Mouse (Mus musculus): ENCODE measurements around the gene Etl4. TPM values are rescaled to one million over a fixed set of nuclear protein-coding genes. Genes with fewer than 3 reads are reported as not detected.

Gene Etl4
- polyA plus RNA-seq (2016; fragmentation: Nextera tagmentation; extraction: Ambion mirVana), result 12.3 and 14.6 TPM in 2 replicates

DNA sequence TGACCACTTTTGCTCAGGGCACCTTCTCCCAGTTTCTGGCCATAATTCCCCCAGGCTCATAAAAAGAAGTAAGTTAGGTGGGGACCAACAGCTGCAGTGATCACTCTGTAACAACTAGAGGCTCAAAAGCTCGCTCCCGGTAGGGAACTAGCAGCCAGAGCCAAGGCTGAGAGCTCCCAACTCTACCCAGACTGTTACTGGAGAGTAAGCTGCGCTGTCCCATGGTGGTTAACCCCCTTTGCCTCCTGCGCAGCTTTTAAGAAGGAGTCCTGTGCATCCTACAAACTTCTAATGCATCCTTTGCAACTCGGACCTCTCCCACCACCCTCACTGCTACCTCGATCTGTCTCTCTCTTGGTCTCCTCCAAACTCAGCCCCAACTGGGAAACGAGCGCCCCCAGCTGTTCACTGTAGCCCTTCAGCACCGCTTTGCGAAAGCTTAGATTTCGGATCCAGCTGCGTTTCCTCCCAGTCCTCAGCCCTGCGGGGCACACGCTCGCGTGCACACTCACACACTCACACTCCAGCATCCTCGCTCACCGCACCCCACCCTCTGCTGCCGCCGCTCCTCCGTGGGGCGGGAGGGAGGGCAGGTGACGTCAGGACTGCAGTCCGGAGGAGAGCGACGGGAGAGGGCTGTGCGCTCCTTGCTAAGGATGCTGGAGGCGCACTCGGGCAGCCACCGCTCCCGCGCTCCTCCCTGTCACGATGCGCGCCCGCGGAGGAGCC is at the start of gene Etl4:
Gene Etl4 (plus strand): TSS at position 610 of the 729 bp plus-strand sequence.
- Histone ChIP-seq H3K4me2 (peak within 1 kb of the TSS; percentile 95), H3K4me3 (peak within 1 kb of the TSS; percentile 48), H3K27me3 (replicated peaks) (peaks cover 50% of the 10 kb centered on the region), H3K9me3 (replicated peaks) (no peaks in the 10 kb centered on the region), H3K36me3 (no peaks in the 10 kb centered on the region), H3K4me1 (replicated peaks) (peaks cover 15% of the 10 kb centered on the region), H3K9ac (no peak within 1 kb of the TSS), H3K27ac (ENCODE audit: poor library complexity, severe bottlenecking) (no peak within 1 kb of the TSS)
- under 1% methylated on average over 36 of the region's 37 CpGs for WGBS
- peak; percentile 45; the same call in 1 of the 2 replicates for ATAC-seq (ENCODE audit: insufficient number of reproducible peaks, low FRiP score)

GRCm38 (mm10) chr2:19869167-19869566 is 40.4 kb upstream of the Etl4 start:
- H3K4me2 ChIP-seq, result no peak overlapping the region
- no peak overlapping the region for H3K27ac ChIP-seq (ENCODE audit: poor library complexity, severe bottlenecking)
- no peaks in the 10 kb centered on the region for H3K36me3 ChIP-seq
- no peaks in the 10 kb centered on the region for H3K9me3 ChIP-seq (replicated peaks)
- no peak overlapping the region for H3K4me3 ChIP-seq
- H3K9ac ChIP-seq, result no peak overlapping the region
- H3K4me1 ChIP-seq (replicated peaks), result no peaks in the 10 kb centered on the region
- H3K27me3 ChIP-seq (replicated peaks), result no peaks in the 10 kb centered on the region
- no peak for ATAC-seq (ENCODE audit: insufficient number of reproducible peaks, low FRiP score)

DNA sequence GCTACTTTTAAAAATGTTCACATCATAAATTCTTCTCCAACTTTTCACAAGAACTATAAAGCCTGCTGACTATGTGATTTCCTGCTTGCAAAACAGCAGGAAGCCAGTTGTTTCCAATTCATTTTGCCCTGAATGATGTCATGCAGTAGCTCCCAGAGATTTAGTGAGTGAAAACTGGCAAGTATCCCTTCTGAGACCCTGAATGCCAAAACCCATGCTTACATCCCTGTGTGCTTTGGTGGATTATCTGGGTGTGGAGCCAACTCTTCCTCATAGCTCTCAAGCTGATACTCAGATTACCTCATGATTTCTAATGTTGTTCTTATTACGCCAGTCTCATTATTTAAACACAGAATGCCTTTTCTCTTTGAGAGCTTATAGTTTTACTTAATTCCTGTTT is 37.7 kb upstream of the Etl4 start:
- H3K27me3 ChIP-seq (replicated peaks), result no peaks in the 10 kb centered on the region
- no peak overlapping the region for H3K4me3 ChIP-seq
- no peaks in the 10 kb centered on the region for H3K9me3 ChIP-seq (replicated peaks)
- H3K4me2 ChIP-seq, result no peak overlapping the region
- H3K36me3 ChIP-seq, result no peaks in the 10 kb centered on the region
- no peak for ATAC-seq (ENCODE audit: insufficient number of reproducible peaks, low FRiP score)
- H3K9ac ChIP-seq, result no peak overlapping the region
- H3K27ac ChIP-seq (ENCODE audit: poor library complexity, severe bottlenecking), result no peak overlapping the region
- WGBS, result 81% methylated on average over 1 of the region's 1 CpGs
- H3K4me1 ChIP-seq (replicated peaks), result no peaks in the 10 kb centered on the region

DNA sequence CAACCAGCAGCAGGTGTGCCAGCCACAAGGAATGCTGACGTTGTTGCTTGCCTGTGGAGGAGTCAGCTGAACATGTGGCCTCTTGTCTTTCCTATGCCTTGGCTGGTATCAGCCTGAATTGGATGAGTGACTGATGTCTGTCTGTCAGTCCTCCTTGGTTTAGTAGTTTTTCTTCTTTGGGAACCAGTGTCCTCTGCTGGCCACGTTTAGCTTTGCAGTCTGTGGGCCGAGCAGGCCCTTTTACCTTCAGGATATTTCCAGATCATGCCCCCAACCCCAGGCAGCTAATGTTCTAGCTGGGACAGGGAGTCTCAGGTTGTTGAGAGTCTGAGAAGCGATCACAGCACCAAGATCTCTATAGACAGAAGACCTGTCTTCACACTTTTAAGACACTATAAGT is 18.7 kb upstream of the Etl4 start:
- Histone ChIP-seq H3K4me3 (no peak overlapping the region), H3K4me1 (replicated peaks) (no peaks in the 10 kb centered on the region), H3K36me3 (no peaks in the 10 kb centered on the region), H3K9me3 (replicated peaks) (no peaks in the 10 kb centered on the region), H3K27me3 (replicated peaks) (no peaks in the 10 kb centered on the region), H3K27ac (ENCODE audit: poor library complexity, severe bottlenecking) (no peak overlapping the region), H3K4me2 (no peak overlapping the region), H3K9ac (no peak overlapping the region)
- ATAC-seq (ENCODE audit: insufficient number of reproducible peaks, low FRiP score), result no peak
- WGBS, result 34% methylated on average over 4 of the region's 4 CpGs

DNA sequence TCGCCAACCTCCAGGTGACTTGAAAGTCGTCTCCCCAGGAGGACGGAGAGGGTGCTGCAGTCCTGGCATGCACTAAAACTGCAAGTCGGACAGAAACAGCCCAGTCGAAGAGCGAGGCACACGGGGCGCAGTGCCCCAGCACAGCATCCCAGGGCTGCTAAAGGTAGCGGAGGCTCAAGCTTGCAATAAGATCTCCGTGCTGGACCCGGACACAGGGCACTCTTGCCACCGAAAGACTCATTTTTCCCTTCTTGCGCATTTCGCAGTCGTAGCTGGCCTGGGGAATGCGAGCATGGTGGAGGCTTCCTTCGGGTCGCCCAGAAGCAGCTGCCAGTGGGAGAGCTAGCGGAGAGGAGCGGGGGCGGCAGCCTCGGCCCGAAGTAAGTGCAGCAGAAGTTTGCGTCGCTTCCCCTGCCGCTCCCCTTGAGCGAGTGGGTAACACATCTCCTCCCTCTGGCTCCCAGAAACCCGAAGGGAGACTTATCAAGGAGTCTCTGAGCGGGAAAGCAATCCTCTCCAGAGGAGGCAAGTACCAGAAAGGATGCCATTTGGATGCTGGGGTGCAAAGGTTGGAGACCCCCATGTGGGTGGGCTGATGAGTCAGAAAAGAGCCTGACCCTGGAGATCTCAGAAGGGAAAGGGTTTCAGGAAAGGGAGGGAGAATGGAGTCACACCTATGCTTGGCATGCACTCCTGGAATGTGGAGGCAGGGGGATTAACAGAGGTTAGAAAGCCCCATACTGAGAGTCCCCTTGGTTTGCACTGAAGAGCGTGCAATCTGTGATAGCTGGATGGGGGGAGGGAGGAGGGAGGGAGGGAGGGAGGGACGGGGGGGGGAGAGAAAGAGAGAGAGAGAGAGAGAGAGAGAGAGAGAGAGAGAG is 560 bp downstream of the Etl4 start:
- Histone ChIP-seq H3K36me3 (no peaks in the 10 kb centered on the region), H3K9me3 (replicated peaks) (no peaks in the 10 kb centered on the region), H3K27ac (ENCODE audit: poor library complexity, severe bottlenecking) (no peak overlapping the region), H3K4me2 (peak overlapping the region; percentile 95), H3K4me3 (peak overlapping the region; percentile 48), H3K9ac (no peak overlapping the region), H3K4me1 (replicated peaks) (peaks cover 15% of the 10 kb centered on the region), H3K27me3 (replicated peaks) (peaks cover 50% of the 10 kb centered on the region)
- under 1% methylated on average over 29 of the region's 31 CpGs for WGBS
- ATAC-seq (ENCODE audit: insufficient number of reproducible peaks, low FRiP score), result peak; percentile 42; the same call in 1 of the 2 replicates

- Histone ChIP-seq H3K9ac (no peak overlapping the region), H3K27me3 (replicated peaks) (peaks cover 50% of the 10 kb centered on the region), H3K4me2 (peak overlapping the region; percentile 95; the same call in 1 of the 2 replicates), H3K9me3 (replicated peaks) (no peaks in the 10 kb centered on the region), H3K4me1 (replicated peaks) (peaks cover 15% of the 10 kb centered on the region), H3K27ac (ENCODE audit: poor library complexity, severe bottlenecking) (no peak overlapping the region), H3K4me3 (no peak overlapping the region), H3K36me3 (no peaks in the 10 kb centered on the region)
- WGBS, result 2% methylated on average over 8 of the region's 8 CpGs
- ATAC-seq (ENCODE audit: insufficient number of reproducible peaks, low FRiP score), result no peak
Measured at GRCm38 (mm10) chr2:19910781-19911175, 1.2 kb downstream of the Etl4 start.

DNA sequence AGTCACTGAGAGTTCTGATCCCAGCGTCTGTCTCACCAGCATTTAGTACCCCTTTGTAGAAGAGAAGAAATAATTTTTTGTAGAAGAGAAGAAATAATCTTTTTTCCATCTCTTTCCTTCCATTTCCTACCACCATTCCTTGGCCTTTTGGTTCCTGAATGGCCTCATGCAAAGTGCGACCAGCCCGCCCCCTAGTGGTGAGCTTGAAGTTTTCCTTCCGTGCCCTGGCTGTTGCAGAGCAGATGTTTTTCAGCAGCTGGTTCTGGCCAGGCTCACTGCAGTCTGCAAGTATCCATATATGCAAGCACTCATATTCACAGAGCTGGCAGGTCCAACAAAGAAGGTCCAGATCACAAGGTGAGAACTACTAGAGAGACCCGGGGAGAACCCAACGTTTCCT is 9.6 kb downstream of the Etl4 start:
- no peaks in the 10 kb centered on the region for H3K9me3 ChIP-seq (replicated peaks)
- no peak overlapping the region for H3K9ac ChIP-seq
- H3K4me1 ChIP-seq (replicated peaks), result no peaks in the 10 kb centered on the region
- no peaks in the 10 kb centered on the region for H3K36me3 ChIP-seq
- H3K4me2 ChIP-seq, result no peak overlapping the region
- no peak overlapping the region for H3K4me3 ChIP-seq
- H3K27ac ChIP-seq (ENCODE audit: poor library complexity, severe bottlenecking), result no peak overlapping the region
- no peak for ATAC-seq (ENCODE audit: insufficient number of reproducible peaks, low FRiP score)
- 26% methylated on average over 6 of the region's 6 CpGs for WGBS
- no peaks in the 10 kb centered on the region for H3K27me3 ChIP-seq (replicated peaks)

- no peaks in the 10 kb centered on the region for H3K27me3 ChIP-seq (replicated peaks)
- H3K4me2 ChIP-seq, result no peak overlapping the region
- no peaks in the 10 kb centered on the region for H3K4me1 ChIP-seq (replicated peaks)
- H3K9me3 ChIP-seq (replicated peaks), result no peaks in the 10 kb centered on the region
- 79% methylated on average over 1 of the region's 1 CpGs for WGBS
- no peak for ATAC-seq (ENCODE audit: insufficient number of reproducible peaks, low FRiP score)
- no peak overlapping the region for H3K27ac ChIP-seq (ENCODE audit: poor library complexity, severe bottlenecking)
- H3K9ac ChIP-seq, result no peak overlapping the region
- H3K36me3 ChIP-seq, result no peaks in the 10 kb centered on the region
- no peak overlapping the region for H3K4me3 ChIP-seq
Measured at GRCm38 (mm10) chr2:19930009-19930408, 20.4 kb downstream of the Etl4 start.

GRCm38 (mm10) chr2:19933836-19934235 is 24.3 kb downstream of the Etl4 start:
- H3K27ac ChIP-seq (ENCODE audit: poor library complexity, severe bottlenecking), result no peak overlapping the region
- no peak for ATAC-seq (ENCODE audit: insufficient number of reproducible peaks, low FRiP score)

DNA sequence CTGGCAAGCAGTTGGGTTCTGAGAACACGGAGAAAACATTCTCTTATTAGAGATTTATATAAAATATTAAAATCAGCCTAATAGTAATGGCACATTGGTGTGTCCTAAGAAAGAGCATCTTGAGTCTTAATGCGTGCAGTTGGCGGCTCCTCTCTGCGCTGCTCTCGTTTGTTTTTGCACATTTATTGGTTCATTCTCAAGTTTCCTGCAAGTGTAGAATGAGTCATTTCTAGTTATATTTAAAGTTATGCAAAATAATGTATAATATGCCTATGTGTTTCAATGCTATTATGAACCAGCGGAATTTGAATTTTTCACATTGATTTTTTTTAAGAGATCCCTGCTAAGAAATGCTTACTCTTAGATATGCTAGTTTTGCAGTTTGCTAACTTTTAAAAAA is 35.6 kb downstream of the Etl4 start:
- H3K4me1 ChIP-seq (replicated peaks), result no peaks in the 10 kb centered on the region
- ATAC-seq (ENCODE audit: insufficient number of reproducible peaks, low FRiP score), result no peak
- H3K4me2 ChIP-seq, result no peak overlapping the region
- no peak overlapping the region for H3K4me3 ChIP-seq
- no peak overlapping the region for H3K9ac ChIP-seq
- no peaks in the 10 kb centered on the region for H3K27me3 ChIP-seq (replicated peaks)
- WGBS, result 86% methylated on average over 6 of the region's 6 CpGs
- H3K36me3 ChIP-seq, result no peaks in the 10 kb centered on the region
- H3K9me3 ChIP-seq (replicated peaks), result no peaks in the 10 kb centered on the region
- H3K27ac ChIP-seq (ENCODE audit: poor library complexity, severe bottlenecking), result no peak overlapping the region

More at GRCm38 (mm10) chr2:19933836-19934235, 24.3 kb downstream of the Etl4 start:
- Histone ChIP-seq H3K4me3 (no peak overlapping the region), H3K4me2 (no peak overlapping the region), H3K9me3 (replicated peaks) (no peaks in the 10 kb centered on the region), H3K36me3 (no peaks in the 10 kb centered on the region), H3K9ac (no peak overlapping the region), H3K4me1 (replicated peaks) (no peaks in the 10 kb centered on the region), H3K27me3 (replicated peaks) (no peaks in the 10 kb centered on the region)
- 78% methylated on average over 1 of the region's 1 CpGs for WGBS

GRCm38 (mm10) chr2:19953028-19953427 is 43.4 kb downstream of the Etl4 start:
- ATAC-seq (ENCODE audit: insufficient number of reproducible peaks, low FRiP score), result no peak
- WGBS, result 72% methylated on average over 2 of the region's 2 CpGs
- Histone ChIP-seq H3K27me3 (replicated peaks) (no peaks in the 10 kb centered on the region), H3K9ac (no peak overlapping the region), H3K9me3 (replicated peaks) (no peaks in the 10 kb centered on the region), H3K4me1 (replicated peaks) (no peaks in the 10 kb centered on the region), H3K4me3 (no peak overlapping the region), H3K36me3 (no peaks in the 10 kb centered on the region), H3K27ac (ENCODE audit: poor library complexity, severe bottlenecking) (no peak overlapping the region), H3K4me2 (no peak overlapping the region)

Measured in heart, embryonic 12.5 days (tissue).